Mouse (Mus musculus): ENCODE data around the gene Gab3.

- TF ChIP-seq CTCF (IDR thresholded peaks at IDR 0.05; ENCODE audit: low read depth, low read length) (no peak), POLR2A (IDR thresholded peaks at IDR 0.05; ENCODE audit: borderline replicate concordance, low read depth, low read length) (no peak)
Observed at GRCm38 (mm10) chrX:75129474-75129873, 44.2 kb upstream of the Gab3 start.

Measured in bone marrow macrophage, adult 2 months (primary cell).